Mouse (Mus musculus): ENCODE measurements around the gene Ugt1a6a.
A peak's percentile ranks its signal among the peaks of the same experiment; 100 is the strongest.

Gene Ugt1a6a

DNA sequence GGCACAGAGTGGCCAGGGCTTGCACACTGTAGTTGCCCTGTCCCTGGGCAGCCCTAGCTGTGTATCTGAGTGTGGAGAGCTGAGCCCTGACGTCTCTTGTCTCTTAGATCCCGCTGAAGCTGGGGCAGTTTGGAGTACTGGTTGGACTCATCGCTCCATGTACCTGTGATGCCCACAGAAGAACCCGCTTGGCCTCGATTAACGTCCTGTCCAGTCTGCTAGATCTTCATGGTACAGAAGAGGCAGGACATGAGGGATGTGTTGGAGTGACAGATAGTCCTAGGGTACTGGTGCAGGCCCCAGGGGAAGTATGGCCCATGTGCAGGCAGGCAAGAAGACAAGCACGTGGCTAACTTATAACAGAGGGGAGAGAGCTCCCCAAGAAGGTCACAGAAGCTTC is 115.0 kb downstream of the Ugt1a6a start:
- DNase-seq (ENCODE audit: low spot score): no peak

DNA sequence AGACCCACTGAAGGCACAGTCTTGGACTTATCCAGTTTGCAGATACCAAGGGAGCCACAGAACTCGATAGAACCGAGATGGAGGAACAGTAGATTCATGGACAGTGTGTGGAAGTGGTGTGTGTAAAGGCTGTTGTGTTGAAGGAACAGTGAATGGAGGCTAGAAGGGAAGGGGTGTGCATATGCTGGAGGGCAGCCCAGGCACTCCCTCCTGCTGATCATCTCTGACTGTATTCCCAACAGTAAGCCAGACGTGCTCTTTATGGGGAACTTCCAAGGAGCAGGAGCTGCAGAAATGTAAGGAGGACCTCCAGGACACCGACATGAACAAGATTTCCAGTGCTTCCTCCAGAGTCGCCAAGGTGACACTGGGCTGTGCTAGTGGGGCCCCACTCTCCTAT is 115.4 kb downstream of the Ugt1a6a start:
- no peak for DNase-seq (ENCODE audit: low spot score)

DNA sequence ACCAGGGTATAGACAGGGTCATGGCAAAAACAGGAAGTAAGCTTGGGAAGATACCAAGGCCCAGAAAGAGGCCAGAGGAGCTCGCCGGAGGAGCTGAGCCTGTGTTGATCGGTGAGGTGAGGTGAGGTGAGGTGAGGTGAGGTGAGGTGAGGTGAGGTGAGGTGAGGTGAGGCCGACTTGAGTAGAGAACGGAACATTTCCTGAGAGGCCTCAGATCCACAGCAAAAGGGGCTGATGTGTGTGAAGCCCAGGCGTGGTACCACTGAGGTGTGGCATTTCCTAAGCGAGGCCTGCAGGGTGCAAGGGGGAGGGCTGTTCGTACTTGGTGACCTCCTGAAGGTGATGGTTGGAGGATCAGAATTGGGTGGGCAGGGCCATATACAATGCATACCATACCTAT is 118.5 kb downstream of the Ugt1a6a start:
- DNase-seq (ENCODE audit: low spot score): no peak

DNA sequence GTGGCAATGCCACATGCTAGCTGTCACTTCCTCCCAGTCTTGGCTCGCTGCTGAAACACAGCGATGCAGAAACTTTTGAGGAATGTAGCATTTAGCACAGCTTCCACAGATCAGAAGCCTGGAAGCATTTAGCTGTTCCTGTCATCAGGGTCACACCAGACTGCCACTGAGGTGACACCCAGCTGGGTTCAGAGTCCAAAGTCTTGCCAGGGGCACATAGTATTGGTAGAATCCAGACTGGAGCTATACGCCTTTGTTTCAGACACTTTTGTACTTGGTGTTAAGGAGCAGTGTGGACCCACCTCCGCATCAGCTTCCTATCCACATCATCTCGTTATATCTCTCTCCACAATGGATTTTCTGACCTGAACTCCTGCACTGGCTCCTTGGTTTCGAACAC is 118.9 kb downstream of the Ugt1a6a start:
- DNase-seq (ENCODE audit: low spot score): no peak

DNA sequence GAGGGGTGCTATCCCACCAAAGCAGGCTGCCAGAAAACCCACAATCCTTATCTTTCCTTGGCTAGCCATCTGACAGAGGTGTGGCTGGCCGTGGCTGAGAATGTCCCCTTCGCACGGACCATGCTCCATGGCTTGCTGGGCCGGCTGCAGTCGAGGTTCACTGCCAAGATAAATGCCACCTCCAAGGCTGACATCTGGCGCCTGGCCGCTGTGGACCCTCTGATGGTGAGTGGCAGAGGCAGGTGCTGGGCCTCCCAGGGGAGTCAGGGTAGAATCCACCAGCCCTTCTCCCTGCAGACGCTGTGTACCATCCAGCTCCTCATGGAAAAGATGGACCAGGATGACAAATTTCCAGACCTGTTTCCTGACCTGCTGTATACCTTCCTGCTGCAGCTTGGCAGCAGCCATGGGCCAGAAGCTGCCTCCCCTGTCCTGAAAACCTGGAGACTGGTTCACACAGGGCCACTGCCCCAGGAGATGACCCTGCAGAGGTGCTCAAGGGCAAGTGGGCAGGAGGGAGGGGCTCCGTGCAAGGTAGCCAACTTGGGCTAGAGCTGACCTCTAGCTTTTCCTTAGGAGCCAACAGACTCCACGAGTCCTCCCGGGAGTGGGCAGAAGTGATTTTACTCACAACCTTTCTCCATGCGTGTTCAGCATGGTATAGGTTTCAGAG is 120.3 kb downstream of the Ugt1a6a start:
- peak; percentile 77 for DNase-seq (ENCODE audit: low spot score)

DNA sequence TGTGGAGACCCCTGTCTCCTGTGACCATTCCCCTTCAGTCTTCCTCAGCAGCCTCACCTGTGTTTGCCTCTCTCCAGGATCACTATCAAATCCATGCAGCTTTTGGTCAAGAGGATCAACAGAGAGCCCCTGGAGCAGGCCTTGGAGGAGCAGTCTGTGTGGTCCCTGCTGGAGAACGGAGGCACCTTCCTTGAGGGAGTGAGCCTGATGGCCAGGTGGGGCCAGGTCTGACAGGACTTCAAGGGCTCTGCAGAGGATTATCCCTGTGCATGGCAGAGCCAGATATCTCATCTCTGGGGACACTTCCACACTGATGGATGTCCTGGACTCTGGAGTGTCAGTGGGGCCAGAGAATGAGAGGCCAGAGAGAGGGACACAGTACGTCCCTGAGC is 120.9 kb downstream of the Ugt1a6a start:
- no peak for DNase-seq (ENCODE audit: low spot score)

DNA sequence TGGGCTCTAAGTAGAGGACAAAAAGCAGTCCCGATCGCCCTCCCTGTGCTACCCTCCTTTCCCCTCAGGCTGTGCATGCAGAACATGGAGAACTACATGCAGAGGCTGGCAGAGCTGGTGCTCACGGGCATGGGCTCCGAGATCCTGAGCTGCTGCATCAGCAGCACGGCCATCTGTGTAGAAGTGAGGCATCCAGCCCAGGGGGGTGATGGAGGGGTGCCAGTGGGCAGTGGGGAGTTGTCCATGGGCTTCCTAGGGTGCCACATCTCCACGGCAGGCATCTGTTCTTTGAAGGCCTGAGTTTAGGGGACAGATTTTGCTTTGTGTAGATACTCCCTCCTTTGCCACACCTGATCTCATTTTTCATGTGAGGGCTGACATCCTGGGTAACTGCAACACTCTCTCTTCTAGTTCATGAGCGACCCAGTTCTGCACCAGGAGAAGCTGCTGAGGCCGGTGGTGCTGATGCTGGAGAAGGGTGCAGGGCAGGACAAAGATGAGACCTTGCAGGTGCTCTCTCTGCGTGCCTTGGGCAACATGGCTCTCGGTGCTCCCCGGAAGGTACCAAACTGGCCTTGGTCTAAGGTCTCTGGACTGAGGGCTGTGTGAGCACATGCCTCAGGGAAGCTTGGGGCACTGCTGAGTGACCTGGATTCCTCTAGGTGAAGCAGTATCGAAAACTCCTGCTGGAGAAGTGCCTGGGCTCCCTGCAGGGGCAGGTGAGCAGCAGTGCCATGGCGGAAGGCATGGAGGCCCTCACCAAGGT is 121.6 kb downstream of the Ugt1a6a start:
- peak; percentile 80 for DNase-seq (ENCODE audit: low spot score)

DNA sequence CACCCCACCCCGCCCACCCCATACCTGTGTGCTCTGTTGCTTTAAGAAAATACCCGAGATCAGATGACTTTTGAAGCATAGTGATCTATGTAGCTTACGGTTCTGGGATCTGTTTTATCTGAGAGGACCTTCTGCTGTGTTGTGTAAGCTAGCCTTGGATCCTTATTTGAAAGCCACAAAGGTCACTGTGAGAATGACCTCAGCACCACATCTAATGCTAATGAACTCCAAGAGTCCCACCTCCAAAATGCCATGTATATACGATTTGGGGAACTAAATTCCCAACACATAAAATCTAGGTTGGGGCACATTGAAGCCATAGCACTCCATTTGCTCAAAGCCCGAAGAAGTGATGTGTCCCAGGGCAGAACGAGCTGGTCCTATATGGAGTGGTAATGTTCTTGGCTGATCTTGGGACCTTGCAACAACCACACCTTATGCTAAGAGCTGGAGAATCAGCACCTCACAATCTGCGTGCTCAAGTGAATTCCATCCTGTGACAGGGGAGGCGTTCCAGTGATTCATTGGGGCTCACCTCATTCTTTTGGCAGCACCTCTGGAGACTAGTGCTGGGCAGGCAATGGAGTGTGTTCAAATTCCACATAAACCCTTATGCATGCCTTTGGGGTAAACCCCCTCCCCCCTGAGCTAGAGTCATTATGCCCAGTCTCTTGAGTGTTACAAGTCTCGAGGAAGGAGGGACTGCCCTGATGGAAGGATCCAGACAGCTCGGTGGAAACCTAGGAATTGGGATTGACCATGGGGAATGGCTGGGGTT is 122.5 kb downstream of the Ugt1a6a start:
- no peak for DNase-seq (ENCODE audit: low spot score)

DNA sequence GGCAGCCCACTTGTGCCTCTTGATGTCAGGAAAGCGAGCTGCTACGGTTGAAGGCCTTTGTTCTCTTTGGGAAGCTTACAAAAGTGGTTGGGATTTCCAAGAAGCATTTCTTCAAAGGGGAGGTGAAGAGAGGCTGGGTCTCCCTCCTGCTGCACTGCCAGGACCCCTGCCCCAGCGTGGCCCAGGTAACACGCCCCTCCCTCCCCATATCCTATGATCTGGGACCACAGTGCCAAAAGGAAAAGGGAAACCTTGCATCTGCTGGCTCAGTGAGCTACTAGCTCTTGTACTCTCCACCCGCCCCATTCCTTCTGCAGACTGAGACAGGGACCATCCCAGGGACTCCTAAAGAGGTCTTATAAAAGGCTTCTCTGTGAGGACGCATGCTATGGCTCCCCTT is 123.1 kb downstream of the Ugt1a6a start:
- DNase-seq (ENCODE audit: low spot score): no peak

DNA sequence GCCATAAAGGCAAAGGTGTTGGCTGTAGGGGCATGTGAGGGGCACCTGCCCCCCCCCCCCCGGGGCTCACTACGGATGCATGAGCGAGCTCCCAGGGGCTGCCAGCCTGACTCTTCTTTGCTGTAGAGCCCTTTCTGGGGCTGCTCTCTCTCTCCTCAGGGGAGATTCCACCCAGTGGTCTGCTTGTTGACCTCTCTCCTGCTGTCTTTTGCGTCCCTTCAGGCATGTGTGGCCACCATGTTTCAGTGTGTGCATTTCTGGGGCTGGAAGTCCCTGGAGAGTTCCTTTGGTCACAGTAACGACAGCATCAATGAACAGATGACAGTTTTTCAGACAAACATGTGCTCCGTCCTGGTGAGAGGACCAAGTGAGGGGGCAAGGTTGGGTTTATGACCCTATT is 123.8 kb downstream of the Ugt1a6a start:
- no peak for DNase-seq (ENCODE audit: low spot score)

DNA sequence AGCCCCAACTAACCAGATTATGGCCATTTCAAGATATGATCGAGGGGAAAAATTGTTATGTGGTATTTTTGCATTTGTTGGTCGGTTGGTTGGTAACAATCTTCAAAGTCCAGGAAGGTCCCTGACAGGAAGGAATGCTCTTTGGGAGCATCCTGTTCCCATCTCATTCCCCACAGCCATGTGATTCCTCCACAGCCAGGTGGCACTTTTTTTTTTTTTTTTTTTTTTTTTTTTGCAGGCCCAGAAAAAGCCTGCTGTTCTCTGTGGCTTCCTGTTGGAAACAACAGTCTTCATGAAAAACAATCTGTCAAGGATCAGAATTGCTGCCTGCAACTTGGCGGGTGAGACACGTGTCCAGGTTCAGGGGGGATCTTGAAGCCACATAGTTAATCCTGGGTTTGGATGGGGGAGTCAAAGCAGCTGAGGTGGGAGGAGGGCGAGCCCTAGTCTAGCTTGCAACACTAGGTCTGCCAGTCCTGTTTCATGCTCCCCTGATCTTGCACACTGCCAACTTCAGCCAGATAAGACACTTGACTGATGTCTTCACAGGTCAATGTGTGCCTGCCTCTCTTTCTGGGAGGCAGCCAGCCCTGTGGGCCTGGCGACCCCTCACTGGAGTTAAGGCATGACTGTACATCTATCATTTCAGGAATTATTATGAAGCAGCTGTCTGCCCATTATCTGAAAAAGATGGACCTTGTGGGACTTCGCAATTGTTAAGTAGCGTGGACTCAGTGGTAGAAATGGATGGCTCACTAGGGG is 124.5 kb downstream of the Ugt1a6a start:
- peak; percentile 76 for DNase-seq (ENCODE audit: low spot score)

DNA sequence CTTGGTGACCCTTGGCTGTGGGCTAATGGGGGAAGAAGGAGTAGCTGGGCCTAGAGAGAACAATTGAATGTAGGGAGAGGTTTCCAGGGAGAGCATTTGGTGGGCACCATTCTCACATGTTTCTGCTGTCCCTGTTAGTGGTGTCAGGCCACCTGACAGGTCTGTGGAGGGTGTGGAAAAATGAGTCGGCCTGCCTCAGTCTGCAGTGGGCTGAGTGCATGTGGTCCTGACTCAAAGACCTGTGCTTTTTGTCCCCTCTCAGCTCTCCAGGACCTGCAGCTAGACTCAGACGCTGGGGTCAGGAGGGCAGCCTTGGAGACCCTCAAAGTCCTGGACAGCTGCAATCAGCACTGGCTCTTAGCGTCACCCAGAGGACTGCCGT is 125.0 kb downstream of the Ugt1a6a start:
- peak; percentile 74 for DNase-seq (ENCODE audit: low spot score)

DNA sequence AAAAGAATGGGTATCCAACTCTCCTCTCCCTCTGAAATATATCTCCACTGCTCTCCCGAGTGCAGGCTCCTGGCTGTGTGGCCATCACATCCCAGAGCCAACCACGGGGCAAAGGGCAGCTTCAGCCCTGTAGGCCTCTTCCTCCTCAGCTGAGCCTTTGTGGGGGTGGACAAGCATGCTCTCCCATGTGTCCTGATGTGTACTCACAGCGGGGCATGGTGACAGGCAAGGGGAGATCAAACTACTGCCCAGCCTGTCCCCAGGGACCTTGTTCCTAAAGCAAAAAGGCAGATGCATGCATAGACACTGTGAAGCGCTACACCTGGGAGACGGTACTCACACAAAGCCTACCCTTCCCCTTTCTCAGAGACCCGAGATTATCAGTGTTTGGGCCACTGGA is 125.5 kb downstream of the Ugt1a6a start:
- DNase-seq (ENCODE audit: low spot score): peak; percentile 88

DNA sequence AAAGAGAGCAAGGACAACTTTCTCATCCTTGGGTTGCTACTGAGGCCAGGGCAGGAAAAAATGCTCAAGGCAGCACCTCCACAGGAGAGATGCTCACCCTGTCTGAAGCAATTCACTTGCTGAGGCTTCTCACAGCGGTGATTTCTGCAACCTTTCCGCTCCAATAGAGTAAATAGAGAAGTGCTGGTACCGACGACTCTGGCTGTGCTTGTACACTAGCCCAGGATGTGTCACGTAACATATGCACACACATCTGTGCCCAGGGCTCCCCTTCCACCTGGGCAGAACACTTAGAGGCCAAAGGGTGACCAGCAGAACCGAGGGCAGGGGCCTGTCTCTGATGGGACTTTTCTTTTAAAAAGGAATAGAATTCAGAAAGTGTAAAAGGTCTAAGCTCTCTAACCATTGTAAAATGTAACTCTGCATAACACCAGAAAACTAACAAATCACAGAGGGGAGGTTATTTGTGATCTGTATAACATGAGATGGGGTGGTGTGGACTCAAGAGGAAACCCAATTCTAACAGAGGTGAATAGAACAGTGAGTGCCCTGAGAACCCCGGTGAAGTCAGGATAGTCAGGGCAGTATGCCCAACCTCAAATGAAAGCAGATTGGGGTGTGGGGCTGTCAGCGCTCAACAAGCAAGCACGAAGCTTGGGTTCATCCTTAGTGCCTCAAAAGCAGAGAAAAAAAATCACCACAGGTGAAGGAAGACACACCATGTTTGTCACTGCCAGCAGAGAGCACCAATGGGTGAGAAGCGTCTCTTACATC is 126.2 kb downstream of the Ugt1a6a start:
- DNase-seq (ENCODE audit: low spot score): no peak

DNA sequence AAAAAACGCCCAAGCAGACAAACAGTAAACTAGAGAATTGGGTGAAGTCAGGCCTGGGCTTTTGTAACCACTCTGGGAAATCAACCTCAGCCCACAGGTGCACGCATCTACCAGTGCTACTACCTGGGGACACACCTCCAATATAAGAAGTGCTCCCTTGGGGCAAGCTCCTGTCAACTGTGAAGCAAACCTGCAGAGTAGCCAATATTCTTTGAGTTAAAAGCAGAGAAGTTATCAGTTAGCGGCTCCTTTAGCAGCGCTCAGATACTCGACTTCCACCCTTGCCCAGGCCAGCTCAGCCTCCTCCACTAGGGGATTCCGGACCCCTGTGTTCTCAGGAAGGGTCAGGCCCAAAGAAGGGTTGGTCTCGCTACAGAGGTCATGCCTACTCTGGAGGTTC is 127.1 kb downstream of the Ugt1a6a start:
- no peak for DNase-seq (ENCODE audit: low spot score)

DNA sequence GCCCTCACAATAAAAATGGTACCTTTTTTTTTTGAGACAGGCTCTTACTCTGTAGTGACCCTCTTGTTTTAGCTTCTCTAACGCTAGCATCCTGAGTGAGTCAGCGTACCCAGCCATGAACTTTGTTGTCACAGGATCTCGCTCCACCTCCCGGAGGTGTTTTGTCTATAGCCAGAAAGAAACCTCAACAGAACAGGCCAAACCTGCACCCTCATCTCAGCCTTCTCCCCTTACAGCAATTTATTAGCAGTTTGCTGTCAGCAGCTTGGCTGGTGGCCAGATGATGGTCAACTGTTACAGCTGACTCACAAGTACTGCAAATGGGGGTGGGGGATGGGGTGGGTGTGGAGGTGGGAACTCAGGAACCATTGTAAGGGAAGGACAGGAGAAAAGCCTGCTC is 127.6 kb downstream of the Ugt1a6a start:
- DNase-seq (ENCODE audit: low spot score): peak; percentile 85

DNA sequence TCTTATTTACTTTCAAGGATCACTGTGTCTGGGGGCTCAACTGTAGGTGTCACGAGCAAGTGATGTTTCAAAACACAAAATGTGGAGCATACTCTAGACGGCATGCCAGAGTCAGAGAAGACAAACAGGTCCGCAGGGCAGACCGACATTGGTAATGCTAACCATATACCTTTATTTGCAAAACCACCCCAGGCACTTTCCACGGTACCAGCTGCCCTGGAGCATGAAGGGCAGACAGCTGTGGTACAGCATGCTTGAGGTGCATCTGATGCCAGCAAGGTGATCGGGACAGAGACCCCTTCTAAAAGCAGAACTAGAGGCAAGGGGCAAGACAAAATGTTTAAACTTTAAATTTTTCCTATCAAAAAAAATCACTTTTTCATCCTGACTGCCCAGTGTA is 128.4 kb downstream of the Ugt1a6a start:
- DNase-seq (ENCODE audit: low spot score): no peak

DNA sequence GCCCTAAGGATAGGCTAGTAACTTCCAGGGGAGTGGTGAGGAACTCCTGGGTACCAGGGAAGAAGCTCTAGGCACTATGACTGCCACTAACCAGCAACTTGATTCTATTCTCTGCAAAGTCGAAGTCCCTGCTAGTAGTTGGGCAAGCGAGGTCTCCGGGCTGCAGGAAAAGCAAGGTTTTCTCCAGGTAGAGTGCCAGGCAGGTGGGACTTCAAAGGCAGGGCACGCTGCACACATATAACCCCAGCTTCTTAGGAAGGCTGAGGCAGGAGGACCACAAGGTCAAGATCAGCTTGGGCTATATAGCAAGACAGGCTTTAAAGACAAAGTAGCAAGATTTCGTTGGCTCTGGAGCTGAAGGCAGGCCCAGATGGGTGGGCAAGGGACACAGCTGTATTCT is 129.2 kb downstream of the Ugt1a6a start:
- no peak for DNase-seq (ENCODE audit: low spot score)

DNA sequence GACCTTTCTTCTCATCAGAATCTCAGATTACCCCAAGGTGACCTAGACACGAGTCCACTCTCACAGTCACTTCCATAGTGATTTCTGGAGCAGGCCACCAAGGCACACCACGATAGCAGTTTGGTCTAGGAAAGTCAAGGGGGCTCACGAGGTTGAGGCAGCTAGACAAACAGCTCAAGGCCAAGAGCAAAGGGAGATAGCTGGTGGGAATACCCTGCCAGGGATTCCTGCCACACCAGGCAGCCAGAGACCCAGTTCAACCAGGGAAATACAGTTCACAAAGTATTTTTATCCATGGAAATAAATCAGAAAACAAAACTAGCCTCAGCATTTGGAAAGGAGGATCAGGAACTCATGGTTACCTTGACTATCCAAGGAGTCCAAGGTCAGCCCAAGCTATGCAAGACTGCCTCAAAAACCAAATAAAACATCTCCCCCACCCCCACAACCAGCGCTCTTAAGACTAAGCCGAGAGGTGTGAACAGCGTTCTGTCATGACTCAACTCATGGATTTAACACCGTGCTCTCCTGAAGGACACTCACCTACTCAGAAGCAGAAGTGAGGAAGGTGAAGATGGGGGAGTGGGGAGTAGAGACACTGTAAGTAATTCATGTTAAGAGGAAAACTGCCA is 129.7 kb downstream of the Ugt1a6a start:
- DNase-seq (ENCODE audit: low spot score): no peak

DNA sequence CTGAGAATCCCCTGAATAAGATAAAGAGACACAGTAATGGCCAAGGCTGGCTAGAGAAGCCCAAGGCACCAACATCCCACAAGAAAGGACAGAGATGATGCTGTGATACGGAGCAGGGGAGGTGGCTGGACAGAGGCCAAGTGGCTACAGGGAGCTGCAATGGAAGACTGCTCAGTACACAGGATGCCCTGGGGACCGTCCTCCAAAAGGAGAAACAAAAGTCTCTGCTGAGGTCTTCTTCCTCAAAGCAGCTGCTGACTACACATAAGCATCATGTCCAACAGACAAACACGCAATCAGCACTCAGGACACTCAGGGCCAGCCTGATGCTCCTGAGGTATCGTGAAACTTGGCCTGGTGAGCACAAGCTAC is 130.2 kb downstream of the Ugt1a6a start:
- DNase-seq (ENCODE audit: low spot score): peak; percentile 87

DNA sequence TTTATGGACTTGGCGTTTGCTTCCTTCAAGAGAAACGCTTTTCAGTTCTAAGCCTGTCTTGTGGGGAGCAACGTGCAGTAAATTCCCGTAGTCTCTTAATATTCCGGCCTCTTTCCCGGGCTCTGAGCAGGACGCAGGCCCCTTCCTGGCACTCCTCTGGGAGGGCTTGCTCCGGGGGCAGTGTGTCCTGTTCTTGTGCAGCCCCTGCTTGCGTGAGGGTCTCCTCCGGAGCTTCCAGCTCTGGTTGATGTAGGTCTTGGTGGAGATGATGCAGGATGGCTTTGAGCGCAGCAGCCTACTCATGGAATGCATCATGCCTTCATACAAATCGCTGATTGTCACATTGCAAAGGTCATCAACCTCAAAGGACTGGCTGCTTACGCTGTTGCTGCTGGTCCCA is 131.5 kb downstream of the Ugt1a6a start:
- DNase-seq (ENCODE audit: low spot score): no peak

Data from testis, postnatal 10 days (tissue).